Mouse (Mus musculus) kidney, postnatal 25 days (tissue): Measurements from ENCODE around the gene Rimklb.
A peak's percentile ranks its signal among the peaks of the same experiment; 100 is the strongest.
"Not testable (repeated sequence)": the region's sequence is repeated elsewhere in the genome, so short reads cannot be mapped to it uniquely, and the experiment has no call there.

Experiments
- DNase-seq, 2 experiments: peaks; one replicate each; pipeline ENCODE4 v3.0.0; 2021; ENCODE audit warnings: mixed read lengths in 2 of 2

Gene Rimklb

GRCm38 (mm10) chr6:122495082-122495881, 3.3 kb downstream of the Rimklb start:
- DNase-seq = peak in 1 of 2 experiments; percentile 50

DNA sequence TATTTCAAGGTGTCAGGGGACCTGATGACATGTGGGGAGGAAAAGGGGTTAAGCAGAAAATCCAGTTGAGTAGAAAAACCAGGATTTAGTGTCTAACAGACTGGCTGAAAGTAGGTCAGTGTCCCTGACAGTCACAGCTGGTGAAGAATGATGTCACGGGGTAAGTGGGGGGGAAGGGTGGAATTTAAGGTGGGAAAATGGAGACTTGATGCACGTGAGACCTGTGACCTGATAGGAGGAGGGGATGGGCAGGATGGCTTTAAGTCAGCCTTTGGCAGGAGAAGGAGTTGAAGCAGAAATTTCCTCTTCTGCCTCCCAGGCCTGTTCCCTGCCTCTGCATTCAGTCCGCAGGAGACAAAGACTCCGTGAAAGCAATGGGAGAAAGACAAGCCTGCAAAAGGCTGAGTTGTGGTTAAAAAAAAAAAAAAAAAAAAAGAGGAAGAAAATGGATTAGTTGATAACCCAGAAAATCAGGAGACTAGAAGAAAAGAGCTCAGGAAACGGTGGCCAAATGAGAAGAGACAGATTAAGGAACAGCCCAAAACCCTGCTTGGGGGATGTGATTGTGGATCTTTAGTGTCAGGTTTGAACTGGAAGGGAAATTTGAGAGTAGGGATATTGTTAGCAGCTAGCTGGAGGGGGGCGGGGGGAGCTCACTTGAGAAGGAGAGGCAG, 4.6 kb downstream of the Rimklb start:
- no peak for DNase-seq

GRCm38 (mm10) chr6:122492479-122492878, 6.1 kb downstream of the Rimklb start:
- no peak for DNase-seq

- peak; percentile 91 to 92 for DNase-seq
Measured at GRCm38 (mm10) chr6:122491557-122491956, 7.0 kb downstream of the Rimklb start.

DNA sequence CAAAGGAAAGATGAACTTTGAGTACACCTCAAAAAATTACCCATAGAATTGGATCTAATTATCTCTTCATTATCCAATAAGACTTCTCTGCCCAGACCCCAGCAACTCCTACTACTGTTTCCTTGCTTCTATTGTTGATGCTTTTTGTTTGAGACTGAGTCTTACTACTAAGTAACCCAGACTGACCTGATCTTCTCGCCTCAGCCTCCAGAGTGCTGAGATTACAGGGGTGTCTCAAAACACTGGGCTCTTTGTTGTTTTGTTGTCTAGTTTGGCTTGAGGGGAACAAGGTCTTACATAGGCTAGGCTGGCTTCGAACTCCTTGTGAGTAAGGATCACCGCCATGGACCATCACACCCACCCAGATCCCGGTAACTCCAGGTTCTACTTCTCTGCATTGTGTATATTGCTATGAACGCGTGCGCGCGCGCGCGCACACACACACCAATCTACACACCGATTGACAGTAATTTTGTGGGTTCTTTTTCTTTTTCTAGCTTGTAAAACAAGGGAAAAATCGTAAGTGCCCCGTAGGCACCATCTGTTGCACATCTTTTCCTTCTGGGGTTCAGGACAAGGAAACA, 7.5 kb downstream of the Rimklb start:
- DNase-seq = no peak

GRCm38 (mm10) chr6:122486297-122487117, 12.1 kb downstream of the Rimklb start:
- DNase-seq = peak; percentile 25 to 59

- peak; percentile 10 to 42 for DNase-seq
Measured at GRCm38 (mm10) chr6:122485401-122486296, 12.9 kb downstream of the Rimklb start.

- no peak for DNase-seq
Measured at GRCm38 (mm10) chr6:122478062-122478461, 20.5 kb downstream of the Rimklb start.

DNA sequence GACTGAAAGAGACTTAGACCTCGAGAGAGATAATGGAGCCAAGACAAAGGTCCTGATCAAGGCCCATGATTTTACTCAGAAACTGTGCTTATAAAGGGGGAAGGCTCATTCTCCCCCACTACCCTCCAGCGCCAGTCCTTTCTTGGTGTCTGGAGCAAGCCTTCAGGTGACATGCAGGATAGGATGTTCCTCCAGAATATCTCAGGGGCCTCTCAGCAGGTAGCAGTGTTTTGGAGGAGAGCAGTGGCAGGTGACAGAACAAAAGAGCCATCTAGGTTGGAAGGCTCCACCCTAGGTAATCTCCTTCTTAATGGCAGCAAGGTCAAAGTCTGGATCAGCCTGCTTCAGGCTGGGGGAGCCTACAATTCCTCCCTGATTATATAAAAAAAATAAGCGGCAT, 27.1 kb downstream of the Rimklb start:
- DNase-seq = not testable (repeated sequence)

GRCm38 (mm10) chr6:122470240-122470639, 28.3 kb downstream of the Rimklb start:
- no peak for DNase-seq

GRCm38 (mm10) chr6:122469030-122469640, 29.4 kb downstream of the Rimklb start:
- DNase-seq = no peak

DNA sequence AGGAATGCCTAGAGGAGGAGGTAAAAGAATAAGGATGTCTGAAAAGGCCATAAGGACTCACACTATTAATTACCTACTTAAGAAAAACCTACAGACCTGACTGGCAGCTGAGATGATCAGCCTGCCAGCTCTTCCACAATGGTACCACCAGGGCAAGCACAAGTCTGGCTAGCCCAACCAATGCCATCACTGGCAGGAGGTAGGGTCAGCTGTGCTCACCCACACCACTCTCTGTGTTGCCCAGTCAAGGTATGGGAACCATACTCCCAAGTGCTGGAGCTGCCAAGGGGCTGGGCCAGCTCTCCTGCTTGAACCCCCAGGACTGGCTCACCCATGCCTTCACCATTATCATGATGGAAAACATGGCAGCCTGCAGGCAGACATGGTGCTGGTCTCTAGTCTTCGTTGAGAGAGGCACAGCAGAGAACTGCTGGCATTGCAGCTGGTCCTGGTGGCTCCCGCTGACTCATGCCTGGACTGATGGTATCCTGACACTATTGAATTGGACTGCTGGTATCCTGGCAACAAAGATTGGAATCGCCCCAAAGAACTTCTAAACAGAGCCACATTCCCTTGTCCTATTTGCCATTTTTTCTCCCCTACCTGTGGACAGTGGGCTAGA, 32.4 kb downstream of the Rimklb start:
- DNase-seq = no peak

- no peak for DNase-seq
Measured at GRCm38 (mm10) chr6:122458946-122459693, 39.4 kb downstream of the Rimklb start.

DNA sequence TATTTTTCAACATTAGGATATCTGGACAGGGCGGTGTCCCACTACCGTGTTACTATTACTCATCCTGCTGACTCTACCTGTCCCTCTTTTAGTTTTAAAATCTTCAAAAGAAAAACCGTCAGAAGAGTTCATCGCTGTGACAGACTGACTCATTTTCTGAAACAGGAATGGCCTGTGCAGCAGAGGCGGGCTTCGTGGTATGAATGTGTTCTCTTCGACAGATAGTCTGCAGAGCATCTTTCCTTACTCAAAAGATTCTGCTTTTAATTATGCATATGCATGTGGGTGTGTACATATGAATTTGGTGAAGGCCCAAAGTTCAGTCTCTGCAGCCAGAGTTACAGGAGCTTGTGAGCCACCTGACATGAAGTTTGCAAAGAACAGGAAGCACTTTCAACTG, 50.7 kb downstream of the Rimklb start:
- no peak for DNase-seq

- no peak for DNase-seq
Measured at GRCm38 (mm10) chr6:122445215-122445614, 53.3 kb downstream of the Rimklb start.

- no peak for DNase-seq
Measured at GRCm38 (mm10) chr6:122440632-122441226, 57.8 kb downstream of the Rimklb start.

GRCm38 (mm10) chr6:122439249-122439648, 59.3 kb downstream of the Rimklb start:
- no peak for DNase-seq

- DNase-seq = no peak
Measured at GRCm38 (mm10) chr6:122435270-122435669, 63.3 kb downstream of the Rimklb start.

GRCm38 (mm10) chr6:122427456-122427855, 71.1 kb downstream of the Rimklb start:
- DNase-seq = no peak

- DNase-seq = no peak
Measured at GRCm38 (mm10) chr6:122417015-122417414, 81.5 kb downstream of the Rimklb start.
